Mouse (Mus musculus): ENCODE data around the gene Tia1. TPM values are rescaled to one million over a fixed set of nuclear protein-coding genes. Genes with fewer than 3 reads are reported as not detected.

Tia1 gene
- polyA plus RNA-seq, 1 experiment from 2014 or later = 313 TPM

DNA sequence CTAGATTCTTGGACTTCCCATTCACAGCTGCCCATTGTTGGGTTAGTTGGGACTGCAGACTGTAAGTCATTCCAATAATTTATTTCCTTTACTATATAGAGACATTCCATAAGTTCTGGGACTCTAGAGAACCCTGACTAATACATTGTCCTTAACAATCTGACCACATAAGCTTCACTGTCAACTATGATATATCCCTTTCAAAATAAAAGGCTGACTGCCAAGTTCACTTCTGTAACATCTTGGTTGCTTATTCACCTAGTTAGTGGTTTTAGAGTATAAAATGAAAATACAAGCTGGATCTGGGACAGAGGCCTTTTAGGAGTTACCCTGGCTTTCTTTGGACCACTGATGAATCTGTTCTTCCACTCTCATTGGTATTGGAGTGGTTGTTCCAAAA, 21.5 kb upstream of the Tia1 start:
- Histone ChIP-seq H3K4me2 (ENCODE audit: low read length) (no peak overlapping the region), H3K4me1 (ENCODE audit: control insufficient read depth, insufficient read depth, low read length) (no peaks in the 10 kb centered on the region), H3K9me3 (replicated peaks; ENCODE audit: control insufficient read depth, low read length, poor library complexity, severe bottlenecking) (no peaks in the 10 kb centered on the region), H3K36me3 (ENCODE audit: control insufficient read depth, insufficient read depth, low read length) (peaks cover 24% of the 10 kb centered on the region), H3K4me3 (ENCODE audit: low read depth, low read length) (no peak overlapping the region), H3K27me3 (ENCODE audit: control insufficient read depth, insufficient read depth, low read depth, low read length) (no peaks in the 10 kb centered on the region), H3K27ac (ENCODE audit: low read length) (no peak overlapping the region), H3K9ac (ENCODE audit: low read depth, low read length) (no peak overlapping the region)
- no peak for ATAC-seq

DNA sequence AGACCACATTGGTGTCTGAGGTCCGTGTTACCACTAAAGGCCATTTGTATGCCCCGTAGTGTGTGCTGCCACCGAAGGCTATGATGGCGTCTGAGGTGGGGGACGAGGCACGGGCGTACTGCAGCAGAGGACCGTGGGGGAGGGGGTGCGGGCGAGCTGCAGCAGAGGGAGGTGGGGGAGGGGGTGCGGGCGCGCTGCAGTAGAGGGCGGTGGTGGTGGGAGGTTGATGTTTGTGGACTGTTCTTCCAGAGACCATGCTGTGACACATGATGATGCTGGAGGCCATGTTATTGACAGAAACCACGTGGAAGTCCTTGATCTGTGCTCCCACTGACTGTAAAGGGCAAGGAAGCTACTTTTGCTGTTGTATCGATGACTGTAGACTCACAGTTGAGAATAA, 20.6 kb upstream of the Tia1 start:
- peaks cover 22% of the 10 kb centered on the region for H3K36me3 ChIP-seq (ENCODE audit: control insufficient read depth, insufficient read depth, low read length)
- H3K4me1 ChIP-seq (ENCODE audit: control insufficient read depth, insufficient read depth, low read length) = no peaks in the 10 kb centered on the region
- no peak overlapping the region for H3K9ac ChIP-seq (ENCODE audit: low read depth, low read length)
- H3K4me2 ChIP-seq (ENCODE audit: low read length) = no peak overlapping the region
- H3K9me3 ChIP-seq (replicated peaks; ENCODE audit: control insufficient read depth, low read length, poor library complexity, severe bottlenecking) = no peaks in the 10 kb centered on the region
- ATAC-seq = no peak
- H3K27me3 ChIP-seq (ENCODE audit: control insufficient read depth, insufficient read depth, low read depth, low read length) = no peaks in the 10 kb centered on the region
- H3K27ac ChIP-seq (ENCODE audit: low read length) = no peak overlapping the region
- 65% methylated on average over 16 of the region's 16 CpGs for WGBS
- no peak overlapping the region for H3K4me3 ChIP-seq (ENCODE audit: low read depth, low read length)

DNA sequence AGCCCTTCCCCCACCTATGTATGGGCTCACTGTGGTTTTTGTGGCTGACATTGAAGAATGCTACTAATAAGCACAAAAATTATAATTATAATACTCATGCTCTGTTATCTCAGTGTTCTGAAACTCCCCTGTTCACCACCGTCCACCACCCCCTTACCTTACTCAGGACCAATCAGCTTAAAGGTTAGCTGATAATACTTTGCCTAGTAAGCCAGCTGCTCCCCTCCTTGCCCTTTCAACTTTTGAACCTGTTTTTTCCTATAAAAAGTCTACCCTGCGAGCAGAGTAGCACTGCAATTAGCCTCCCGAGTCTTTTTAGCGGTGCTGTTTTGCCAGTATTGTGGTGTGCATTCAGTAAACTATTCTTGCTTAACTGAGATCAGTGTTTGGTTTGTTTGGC, 19.3 kb upstream of the Tia1 start:
- WGBS = 86% methylated on average over 4 of the region's 4 CpGs
- Histone ChIP-seq H3K4me3 (ENCODE audit: low read depth, low read length) (no peak overlapping the region), H3K4me1 (ENCODE audit: control insufficient read depth, insufficient read depth, low read length) (no peaks in the 10 kb centered on the region), H3K9me3 (replicated peaks; ENCODE audit: control insufficient read depth, low read length, poor library complexity, severe bottlenecking) (no peaks in the 10 kb centered on the region), H3K27me3 (ENCODE audit: control insufficient read depth, insufficient read depth, low read depth, low read length) (no peaks in the 10 kb centered on the region), H3K36me3 (ENCODE audit: control insufficient read depth, insufficient read depth, low read length) (peaks cover 16% of the 10 kb centered on the region), H3K4me2 (ENCODE audit: low read length) (no peak overlapping the region), H3K27ac (ENCODE audit: low read length) (no peak overlapping the region), H3K9ac (ENCODE audit: low read depth, low read length) (no peak overlapping the region)
- no peak for ATAC-seq

DNA sequence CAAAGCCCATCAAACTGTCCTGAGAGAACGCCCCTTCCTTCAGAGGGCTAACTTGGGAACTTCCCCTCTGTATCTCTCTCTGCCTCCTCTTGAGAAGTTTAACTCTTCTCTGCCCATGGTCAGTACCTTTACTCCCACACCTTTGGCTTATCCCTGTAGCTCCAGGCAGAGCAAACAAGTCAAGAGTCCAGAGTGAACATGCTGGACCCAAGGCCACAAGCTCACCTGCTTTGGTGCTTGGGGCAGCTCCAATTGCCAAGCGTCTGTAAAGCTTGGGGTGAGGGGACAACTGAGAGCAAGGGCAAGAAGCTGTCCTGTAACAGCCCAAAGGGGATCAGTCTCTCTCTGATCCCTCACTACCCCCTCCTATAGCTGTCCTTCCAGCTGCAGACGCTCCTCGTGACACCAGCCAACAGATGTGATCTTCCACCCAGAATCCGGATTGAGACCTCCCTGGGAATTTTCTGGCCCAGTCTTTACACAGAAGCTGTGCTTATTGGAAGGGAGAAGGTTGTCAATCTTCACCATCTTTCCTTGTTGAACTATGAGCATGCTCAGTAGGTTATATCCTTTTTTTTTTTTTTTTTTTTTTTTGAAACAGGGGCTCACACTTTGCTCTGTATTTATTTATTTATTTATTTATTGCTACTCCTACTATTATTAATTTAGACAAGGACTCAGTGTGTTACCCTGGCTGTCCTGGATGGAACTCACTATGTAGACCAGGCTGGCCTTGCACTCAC, 18.5 kb upstream of the Tia1 start:
- H3K4me2 ChIP-seq (ENCODE audit: low read length) = no peak overlapping the region
- H3K4me3 ChIP-seq (ENCODE audit: low read depth, low read length) = no peak overlapping the region
- H3K4me1 ChIP-seq (ENCODE audit: control insufficient read depth, insufficient read depth, low read length) = no peaks in the 10 kb centered on the region
- H3K36me3 ChIP-seq (ENCODE audit: control insufficient read depth, insufficient read depth, low read length) = peaks cover 20% of the 10 kb centered on the region
- no peak for ATAC-seq
- H3K9me3 ChIP-seq (replicated peaks; ENCODE audit: control insufficient read depth, low read length, poor library complexity, severe bottlenecking) = no peaks in the 10 kb centered on the region
- H3K27ac ChIP-seq (ENCODE audit: low read length) = no peak overlapping the region
- H3K9ac ChIP-seq (ENCODE audit: low read depth, low read length) = no peak overlapping the region
- WGBS = 91% methylated on average over 5 of the region's 5 CpGs
- H3K27me3 ChIP-seq (ENCODE audit: control insufficient read depth, insufficient read depth, low read depth, low read length) = no peaks in the 10 kb centered on the region

DNA sequence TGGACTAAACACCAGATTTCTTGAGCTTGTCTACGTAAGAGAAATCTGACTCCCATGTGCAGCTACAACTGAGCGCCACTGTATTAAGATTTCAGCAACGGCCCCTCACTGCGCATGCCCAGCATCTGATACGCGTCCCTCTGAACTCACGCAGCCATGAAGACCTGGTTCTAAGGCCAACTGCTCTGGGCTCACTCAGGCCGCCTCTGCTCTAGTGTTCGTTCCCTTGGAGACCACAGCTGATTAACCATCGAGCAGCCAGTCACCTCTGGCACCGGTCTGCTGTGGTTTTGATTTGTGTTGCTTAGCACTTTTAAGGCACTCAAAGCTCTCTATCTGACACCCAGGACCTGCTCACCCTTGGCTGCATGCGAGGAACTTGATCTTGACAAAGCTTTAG, 16.7 kb upstream of the Tia1 start:
- no peak overlapping the region for H3K27ac ChIP-seq (ENCODE audit: low read length)
- H3K9ac ChIP-seq (ENCODE audit: low read depth, low read length) = no peak overlapping the region
- H3K4me1 ChIP-seq (ENCODE audit: control insufficient read depth, insufficient read depth, low read length) = no peaks in the 10 kb centered on the region
- WGBS = 84% methylated on average over 12 of the region's 12 CpGs
- H3K4me2 ChIP-seq (ENCODE audit: low read length) = no peak overlapping the region
- no peaks in the 10 kb centered on the region for H3K27me3 ChIP-seq (ENCODE audit: control insufficient read depth, insufficient read depth, low read depth, low read length)
- no peak for ATAC-seq
- no peak overlapping the region for H3K4me3 ChIP-seq (ENCODE audit: low read depth, low read length)
- no peaks in the 10 kb centered on the region for H3K9me3 ChIP-seq (replicated peaks; ENCODE audit: control insufficient read depth, low read length, poor library complexity, severe bottlenecking)
- H3K36me3 ChIP-seq (ENCODE audit: control insufficient read depth, insufficient read depth, low read length) = peaks cover 37% of the 10 kb centered on the region

DNA sequence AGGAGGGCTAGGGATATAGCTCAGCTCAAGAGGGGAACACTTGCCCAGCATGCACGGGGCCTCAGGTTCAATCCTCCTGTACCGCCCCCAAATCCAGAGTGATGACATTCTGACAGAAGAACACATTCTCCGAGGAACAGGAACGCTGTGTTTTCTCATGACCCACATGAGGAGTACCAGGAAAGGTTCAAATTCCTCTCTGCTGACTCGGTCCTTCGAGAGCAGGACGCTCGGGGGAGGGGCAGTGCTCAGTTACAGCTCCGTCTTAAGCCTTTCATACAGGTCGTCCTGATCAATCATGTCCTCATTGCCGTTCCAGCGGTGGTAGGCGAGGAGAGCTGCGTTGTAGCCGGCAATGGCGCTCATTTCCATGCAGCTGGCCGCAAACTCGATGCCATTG, 15.6 kb upstream of the Tia1 start:
- WGBS = 88% methylated on average over 18 of the region's 18 CpGs
- Histone ChIP-seq H3K9me3 (replicated peaks; ENCODE audit: control insufficient read depth, low read length, poor library complexity, severe bottlenecking) (no peaks in the 10 kb centered on the region), H3K4me3 (ENCODE audit: low read depth, low read length) (no peak overlapping the region), H3K36me3 (ENCODE audit: control insufficient read depth, insufficient read depth, low read length) (peaks cover 40% of the 10 kb centered on the region), H3K4me2 (ENCODE audit: low read length) (no peak overlapping the region), H3K27ac (ENCODE audit: low read length) (no peak overlapping the region), H3K4me1 (ENCODE audit: control insufficient read depth, insufficient read depth, low read length) (no peaks in the 10 kb centered on the region), H3K27me3 (ENCODE audit: control insufficient read depth, insufficient read depth, low read depth, low read length) (no peaks in the 10 kb centered on the region), H3K9ac (ENCODE audit: low read depth, low read length) (no peak overlapping the region)
- no peak for ATAC-seq

DNA sequence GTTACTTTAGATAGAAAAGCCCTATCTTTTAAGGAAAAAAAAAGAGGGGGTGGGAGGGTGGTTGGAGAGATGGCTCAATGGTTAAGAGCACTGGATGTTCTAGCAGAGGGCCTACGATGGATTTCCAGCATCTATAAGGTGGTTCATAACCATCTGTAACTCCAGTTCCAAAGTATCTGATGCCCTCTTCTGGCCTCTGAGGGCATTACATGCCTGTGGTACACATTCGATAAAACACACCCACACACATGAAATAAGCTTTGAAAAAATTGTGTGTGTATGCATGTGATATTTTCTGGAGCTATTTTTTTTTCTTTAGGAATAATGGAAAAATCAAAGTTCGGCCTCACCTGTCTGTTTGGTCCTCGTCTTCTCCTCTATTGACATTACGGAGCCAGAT, 12.7 kb upstream of the Tia1 start:
- 98% methylated on average over 5 of the region's 5 CpGs for WGBS
- Histone ChIP-seq H3K27ac (ENCODE audit: low read length) (no peak overlapping the region), H3K36me3 (ENCODE audit: control insufficient read depth, insufficient read depth, low read length) (peaks cover 40% of the 10 kb centered on the region), H3K4me2 (ENCODE audit: low read length) (no peak overlapping the region), H3K9ac (ENCODE audit: low read depth, low read length) (no peak overlapping the region), H3K9me3 (replicated peaks; ENCODE audit: control insufficient read depth, low read length, poor library complexity, severe bottlenecking) (no peaks in the 10 kb centered on the region), H3K27me3 (ENCODE audit: control insufficient read depth, insufficient read depth, low read depth, low read length) (no peaks in the 10 kb centered on the region), H3K4me3 (ENCODE audit: low read depth, low read length) (no peak overlapping the region), H3K4me1 (ENCODE audit: control insufficient read depth, insufficient read depth, low read length) (peaks cover 18% of the 10 kb centered on the region)
- no peak for ATAC-seq

DNA sequence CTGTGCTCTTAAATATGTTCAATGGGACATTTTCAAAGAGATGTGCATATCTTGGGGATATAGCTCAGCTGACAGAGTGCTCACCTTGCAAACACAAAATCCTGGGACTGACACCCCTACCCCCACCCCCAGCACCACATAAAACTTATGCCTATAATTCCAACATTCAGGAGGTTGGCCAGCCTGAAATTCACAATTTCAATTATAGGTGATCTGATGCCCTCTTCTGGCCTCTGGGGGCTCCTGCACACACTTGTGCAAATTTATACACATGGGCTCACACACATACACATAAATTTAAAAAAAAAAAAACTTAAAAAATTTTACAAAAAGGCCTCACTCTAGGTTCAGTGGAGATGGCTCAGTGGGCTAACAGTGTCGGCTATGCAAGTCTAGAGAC, 10.8 kb upstream of the Tia1 start:
- Histone ChIP-seq H3K4me1 (ENCODE audit: control insufficient read depth, insufficient read depth, low read length) (peaks cover 24% of the 10 kb centered on the region), H3K9ac (ENCODE audit: low read depth, low read length) (no peak overlapping the region), H3K9me3 (replicated peaks; ENCODE audit: control insufficient read depth, low read length, poor library complexity, severe bottlenecking) (no peaks in the 10 kb centered on the region), H3K4me2 (ENCODE audit: low read length) (no peak overlapping the region), H3K27me3 (ENCODE audit: control insufficient read depth, insufficient read depth, low read depth, low read length) (no peaks in the 10 kb centered on the region), H3K27ac (ENCODE audit: low read length) (no peak overlapping the region), H3K36me3 (ENCODE audit: control insufficient read depth, insufficient read depth, low read length) (peaks cover 33% of the 10 kb centered on the region), H3K4me3 (ENCODE audit: low read depth, low read length) (no peak overlapping the region)
- no peak for ATAC-seq
- 96% methylated on average over 1 of the region's 1 CpGs for WGBS

DNA sequence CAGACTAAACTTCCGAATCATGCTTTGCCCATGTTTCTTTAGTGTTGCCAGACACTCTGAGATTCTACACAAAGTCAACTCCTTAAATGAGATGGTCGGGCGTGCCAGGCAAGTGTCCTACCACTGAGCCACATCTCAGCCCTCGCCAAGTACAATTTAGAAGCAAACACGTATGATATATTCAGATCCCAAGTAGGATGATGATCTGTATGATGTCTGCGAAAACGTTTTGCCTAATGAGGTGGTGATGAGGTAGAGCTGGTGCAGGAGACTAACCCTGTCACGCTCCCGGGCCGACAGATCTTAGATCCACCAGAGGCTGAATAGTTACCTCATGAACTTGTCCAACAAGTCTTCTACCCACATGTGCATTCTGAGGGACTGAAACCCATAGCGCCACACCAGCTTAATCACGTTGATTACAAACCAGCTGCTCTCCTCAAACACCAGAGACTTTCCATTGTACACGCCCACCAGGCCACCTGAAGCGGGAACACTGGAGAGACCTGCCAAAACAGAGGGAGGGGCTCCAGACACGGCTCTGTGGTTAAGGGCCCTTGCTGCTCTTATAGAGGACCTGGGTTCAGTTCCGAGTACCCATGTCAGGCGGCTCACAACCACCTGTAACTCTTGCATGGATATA, 9.8 kb upstream of the Tia1 start:
- peaks cover 32% of the 10 kb centered on the region for H3K36me3 ChIP-seq (ENCODE audit: control insufficient read depth, insufficient read depth, low read length)
- H3K27ac ChIP-seq (ENCODE audit: low read length) = no peak overlapping the region
- peaks cover 24% of the 10 kb centered on the region for H3K4me1 ChIP-seq (ENCODE audit: control insufficient read depth, insufficient read depth, low read length)
- H3K27me3 ChIP-seq (ENCODE audit: control insufficient read depth, insufficient read depth, low read depth, low read length) = no peaks in the 10 kb centered on the region
- H3K9me3 ChIP-seq (replicated peaks; ENCODE audit: control insufficient read depth, low read length, poor library complexity, severe bottlenecking) = no peaks in the 10 kb centered on the region
- H3K4me3 ChIP-seq (ENCODE audit: low read depth, low read length) = no peak overlapping the region
- ATAC-seq = no peak
- no peak overlapping the region for H3K4me2 ChIP-seq (ENCODE audit: low read length)
- H3K9ac ChIP-seq (ENCODE audit: low read depth, low read length) = no peak overlapping the region
- WGBS = 96% methylated on average over 17 of the region's 17 CpGs
